Mouse (Mus musculus) embryonic facial prominence, embryonic 12.5 days (tissue): ENCODE results near the gene Chst8. TPM values are rescaled to one million over a fixed set of nuclear protein-coding genes. Genes with fewer than 3 reads are reported as not detected.

ENCODE experiments used
- ATAC-seq: fragments of 200-750 bp; cut with Nextera tagmentation; 2 replicates; pipeline ENCODE4 v1.8.0; 2017; ENCODE audit not compliant: insufficient number of reproducible peaks, insufficient read depth, low FRiP score, low TSS enrichment
- H3K27ac ChIP-seq: fragments of 300-500 bp; sonication (generic); 2 replicates; pipeline ENCODE4 v1.5.1; 2016; ENCODE audit warnings: mild to moderate bottlenecking
- H3K27me3 ChIP-seq: fragments of 300-500 bp; sonication (generic); 2 replicates; pipeline ENCODE4 v1.6.1; 2016; ENCODE audit warnings: mild to moderate bottlenecking, moderate library complexity
- H3K36me3 ChIP-seq: fragments of 300-500 bp; sonication (generic); 2 replicates; pipeline ENCODE4 v1.6.1; 2016; ENCODE audit warnings: mild to moderate bottlenecking
- H3K4me1 ChIP-seq: fragments of 300-500 bp; sonication (generic); 2 replicates; pipeline ENCODE4 v1.6.1; 2016
- H3K4me2 ChIP-seq: fragments of 300-500 bp; sonication (generic); replicated peaks from 2 replicates; pipeline ENCODE4 v1.6.1; 2016; ENCODE audit warnings: mild to moderate bottlenecking, moderate library complexity
- H3K4me3 ChIP-seq: fragments of 300-500 bp; sonication (generic); 2 replicates; pipeline ENCODE4 v1.5.1; 2016; ENCODE audit warnings: mild to moderate bottlenecking
- H3K9ac ChIP-seq: fragments of 300-500 bp; sonication (generic); 2 replicates; pipeline ENCODE4 v1.6.1; 2016; ENCODE audit warnings: mild to moderate bottlenecking, moderate library complexity
- H3K9me3 ChIP-seq: fragments of 300-500 bp; sonication (generic); 2 replicates; pipeline ENCODE4 v1.6.1; 2016; ENCODE audit warnings: mild to moderate bottlenecking, moderate library complexity
- WGBS: fragments of 180-500 bp; shearing (Covaris S2); methylation state at CpG from one replicate; pipeline ENCODE4 v1.1.7; 2016; 5-methylcytosine and 5-hydroxymethylcytosine counted together
- polyA plus RNA-seq: library from polyadenylated mRNA; unstranded; fragments of >200 nt; fragmentation: Nextera tagmentation; extraction: Ambion mirVana; gene quantifications from 2 replicates; pipeline ENCODE4 v1.2.1, GENCODE M21; 2016

The Chst8 gene
- polyA plus RNA-seq, 1 experiment from 2014 or later = 10.6 TPM

DNA sequence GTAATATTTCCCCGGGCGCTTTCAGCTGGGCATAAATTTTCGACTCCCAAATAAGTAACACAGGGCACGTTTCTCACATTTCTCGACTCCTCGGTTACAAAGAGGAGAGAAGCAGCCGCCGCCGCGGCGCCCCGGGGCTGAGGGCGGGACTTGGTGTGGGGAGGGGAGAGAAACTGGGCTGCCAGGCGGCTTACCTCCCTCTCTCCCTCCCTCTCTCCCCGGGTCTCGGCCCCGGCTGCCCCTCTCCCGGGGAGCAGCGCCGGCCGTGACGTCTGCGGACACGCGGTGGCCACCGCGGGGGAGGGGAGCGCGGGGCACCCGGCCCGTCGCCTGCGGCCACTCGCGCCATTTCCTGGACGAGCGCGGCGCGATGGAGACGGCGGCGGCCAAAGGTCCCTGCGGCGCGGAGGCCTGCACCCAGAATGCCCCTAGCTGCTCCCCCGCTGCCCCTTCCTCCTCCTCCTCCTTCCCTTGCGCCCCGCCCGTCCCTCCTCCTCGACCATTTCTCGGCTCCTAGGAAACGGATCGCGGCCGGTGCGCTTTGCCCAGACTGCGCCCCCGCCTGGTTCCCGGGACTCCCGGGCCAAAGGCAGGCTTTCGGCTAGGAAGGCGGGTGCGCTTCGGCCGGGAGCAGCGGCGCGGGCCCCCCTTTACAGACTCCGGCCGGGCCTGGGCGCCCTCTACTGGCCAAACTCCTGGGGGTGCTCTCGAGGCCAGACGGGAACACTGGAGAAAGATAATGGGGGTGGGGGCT lies 157.2 kb downstream of the Chst8 start:
- peaks cover 22% of the 10 kb centered on the region for H3K4me1 ChIP-seq

GRCm38 (mm10) chr7:34654441-34655085 lies 157.9 kb downstream of the Chst8 start:
- peak overlapping the region; percentile 95 for H3K9ac ChIP-seq
- no peaks in the 10 kb centered on the region for H3K27me3 ChIP-seq
- H3K9me3 ChIP-seq = no peaks in the 10 kb centered on the region
- ATAC-seq = peak; percentile 23
- peak overlapping the region; percentile 100 for H3K27ac ChIP-seq
- peaks cover 6% of the 10 kb centered on the region for H3K36me3 ChIP-seq
- peak overlapping the region; percentile 89 for H3K4me3 ChIP-seq
- peak overlapping the region; percentile 82 for H3K4me2 ChIP-seq
- peaks cover 22% of the 10 kb centered on the region for H3K4me1 ChIP-seq
- under 1% methylated on average over 59 of the region's 81 CpGs for WGBS

More for the DNA sequence above, 157.2 kb downstream of the Chst8 start:
- ATAC-seq = peak; percentile 50
- Histone ChIP-seq H3K4me3 (peak overlapping the region; percentile 89), H3K9ac (peak overlapping the region; percentile 95), H3K36me3 (no peaks in the 10 kb centered on the region), H3K27me3 (no peaks in the 10 kb centered on the region), H3K4me2 (peak overlapping the region; percentile 82), H3K27ac (peak overlapping the region; percentile 100), H3K9me3 (no peaks in the 10 kb centered on the region)
- under 1% methylated on average over 57 of the region's 74 CpGs for WGBS

GRCm38 (mm10) chr7:34653731-34654440 lies 158.6 kb downstream of the Chst8 start:
- no peaks in the 10 kb centered on the region for H3K9me3 ChIP-seq
- under 1% methylated on average over 55 of the region's 64 CpGs for WGBS
- peak overlapping the region; percentile 95 for H3K9ac ChIP-seq
- H3K4me1 ChIP-seq = peaks cover 22% of the 10 kb centered on the region
- H3K4me2 ChIP-seq = peak overlapping the region; percentile 82
- H3K4me3 ChIP-seq = peak overlapping the region; percentile 89
- H3K27me3 ChIP-seq = no peaks in the 10 kb centered on the region
- peak overlapping the region; percentile 100 for H3K27ac ChIP-seq
- peak; percentile 44 for ATAC-seq
- H3K36me3 ChIP-seq = peaks cover 13% of the 10 kb centered on the region

- Histone ChIP-seq H3K4me3 (peak overlapping the region; percentile 89), H3K9ac (peak overlapping the region; percentile 95), H3K4me1 (peaks cover 22% of the 10 kb centered on the region), H3K4me2 (peak overlapping the region; percentile 82), H3K36me3 (peaks cover 23% of the 10 kb centered on the region), H3K9me3 (no peaks in the 10 kb centered on the region), H3K27ac (peak overlapping the region; percentile 100), H3K27me3 (no peaks in the 10 kb centered on the region)
- ATAC-seq = no peak
- WGBS = 1% methylated on average over 48 of the region's 48 CpGs
These were observed 159.6 kb downstream of the Chst8 start for GRCm38 (mm10) chr7:34652751-34653502.

GRCm38 (mm10) chr7:34651381-34651780 lies 161.1 kb downstream of the Chst8 start:
- Histone ChIP-seq H3K9ac (peak overlapping the region; percentile 95), H3K4me1 (peaks cover 22% of the 10 kb centered on the region), H3K4me3 (peak overlapping the region; percentile 89), H3K4me2 (peak overlapping the region; percentile 82), H3K9me3 (no peaks in the 10 kb centered on the region), H3K27me3 (no peaks in the 10 kb centered on the region), H3K36me3 (peaks cover 38% of the 10 kb centered on the region), H3K27ac (peak overlapping the region; percentile 100)
- WGBS = 14% methylated on average over 2 of the region's 2 CpGs
- no peak for ATAC-seq

GRCm38 (mm10) chr7:34647052-34647451 lies 165.5 kb downstream of the Chst8 start:
- no peak for ATAC-seq
- no peak overlapping the region for H3K4me2 ChIP-seq
- H3K9ac ChIP-seq = no peak overlapping the region
- no peak overlapping the region for H3K27ac ChIP-seq
- H3K27me3 ChIP-seq = no peaks in the 10 kb centered on the region
- WGBS = 74% methylated on average over 9 of the region's 9 CpGs
- peaks cover 80% of the 10 kb centered on the region for H3K36me3 ChIP-seq
- no peak overlapping the region for H3K4me3 ChIP-seq
- peaks cover 17% of the 10 kb centered on the region for H3K4me1 ChIP-seq
- H3K9me3 ChIP-seq = no peaks in the 10 kb centered on the region

DNA sequence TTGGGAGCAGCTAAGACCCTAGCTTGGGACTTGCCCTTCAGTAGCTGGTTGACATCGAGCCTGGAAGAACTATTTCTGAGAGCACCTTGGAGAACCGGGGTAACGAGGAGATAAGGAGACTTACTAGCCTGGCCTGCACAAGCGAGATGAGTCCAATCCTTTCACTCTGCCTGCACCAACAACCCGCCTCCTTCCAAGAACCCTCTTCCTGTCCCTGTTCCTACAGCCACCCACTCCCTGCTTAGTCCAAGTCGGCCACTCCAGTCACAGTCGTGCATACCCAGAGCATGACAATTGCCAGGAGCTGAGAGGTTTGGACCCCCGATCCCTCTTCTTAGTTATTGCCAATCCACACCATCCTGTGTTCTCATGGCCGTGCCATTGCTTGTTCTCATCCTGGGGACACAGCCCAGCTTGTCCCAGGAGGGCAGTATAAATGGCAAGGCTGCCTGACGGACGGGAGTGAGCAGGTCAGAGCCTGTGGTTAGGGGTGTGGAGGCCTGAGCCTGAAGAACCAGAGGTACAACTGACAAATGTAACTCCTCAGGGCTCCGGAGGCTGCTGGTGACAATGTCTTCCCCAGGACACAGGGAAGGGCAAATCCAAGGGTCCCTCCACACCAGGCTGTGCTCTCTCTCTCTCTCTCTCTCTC lies 166.2 kb downstream of the Chst8 start:
- 86% methylated on average over 12 of the region's 12 CpGs for WGBS
- Histone ChIP-seq H3K4me3 (no peak overlapping the region), H3K9ac (no peak overlapping the region), H3K4me1 (peaks cover 9% of the 10 kb centered on the region), H3K9me3 (no peaks in the 10 kb centered on the region), H3K36me3 (peaks cover 88% of the 10 kb centered on the region), H3K27me3 (no peaks in the 10 kb centered on the region), H3K4me2 (no peak overlapping the region), H3K27ac (no peak overlapping the region)
- no peak for ATAC-seq

DNA sequence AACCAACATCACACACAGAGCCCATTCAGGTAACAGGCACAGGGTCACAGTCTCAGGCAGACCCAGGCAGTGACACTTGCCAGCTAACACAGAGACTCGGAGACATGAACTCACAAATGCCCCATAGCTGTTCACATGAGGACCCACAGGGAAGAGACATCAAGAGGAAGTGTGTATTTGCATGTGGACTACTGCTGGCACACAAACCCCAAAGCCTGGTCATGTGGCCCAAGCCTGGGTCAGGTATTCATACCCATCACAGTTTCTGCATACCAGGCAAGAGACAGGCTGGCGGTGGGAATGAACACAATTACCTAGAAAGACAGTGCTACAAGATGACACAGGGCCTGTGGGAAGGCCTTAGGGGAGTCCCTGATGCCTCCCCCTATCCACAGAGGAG lies 166.9 kb downstream of the Chst8 start:
- Histone ChIP-seq H3K9ac (no peak overlapping the region), H3K27ac (no peak overlapping the region), H3K4me2 (no peak overlapping the region), H3K4me1 (peaks cover 2% of the 10 kb centered on the region), H3K9me3 (no peaks in the 10 kb centered on the region), H3K36me3 (peaks cover 94% of the 10 kb centered on the region), H3K4me3 (no peak overlapping the region), H3K27me3 (no peaks in the 10 kb centered on the region)
- WGBS = 91% methylated on average over 2 of the region's 2 CpGs
- ATAC-seq = no peak

DNA sequence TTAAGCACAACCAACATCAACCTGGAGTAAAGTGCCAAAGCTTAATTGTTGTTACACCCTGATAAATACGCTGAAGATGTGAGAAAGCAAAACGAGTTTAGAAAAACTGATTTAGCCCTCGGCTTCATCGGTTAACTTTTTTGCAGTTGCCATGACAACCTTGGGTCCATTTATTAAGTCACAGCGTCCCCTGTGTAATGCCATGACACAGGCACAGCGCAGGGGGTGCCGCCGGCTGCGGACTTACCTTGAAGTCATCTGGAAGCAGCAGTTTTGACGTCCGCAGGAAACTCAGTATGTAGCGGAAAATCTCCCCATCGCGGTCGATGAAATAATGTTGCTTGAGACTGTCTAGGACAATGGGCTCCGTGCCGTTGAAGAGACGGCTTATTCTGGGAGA lies 167.9 kb downstream of the Chst8 start:
- Histone ChIP-seq H3K27ac (no peak overlapping the region), H3K27me3 (no peaks in the 10 kb centered on the region), H3K9me3 (no peaks in the 10 kb centered on the region), H3K4me2 (no peak overlapping the region), H3K9ac (no peak overlapping the region), H3K4me1 (no peaks in the 10 kb centered on the region), H3K36me3 (peaks cover 99% of the 10 kb centered on the region), H3K4me3 (no peak overlapping the region)
- WGBS = 84% methylated on average over 18 of the region's 18 CpGs
- ATAC-seq = no peak

GRCm38 (mm10) chr7:34643329-34643728 lies 169.2 kb downstream of the Chst8 start:
- WGBS = 68% methylated on average over 6 of the region's 6 CpGs
- no peak for ATAC-seq
- no peak overlapping the region for H3K4me3 ChIP-seq
- no peaks in the 10 kb centered on the region for H3K27me3 ChIP-seq
- peaks cover 99% of the 10 kb centered on the region for H3K36me3 ChIP-seq
- H3K9ac ChIP-seq = no peak overlapping the region
- H3K4me1 ChIP-seq = no peaks in the 10 kb centered on the region
- no peak overlapping the region for H3K4me2 ChIP-seq
- H3K9me3 ChIP-seq = no peaks in the 10 kb centered on the region
- no peak overlapping the region for H3K27ac ChIP-seq

DNA sequence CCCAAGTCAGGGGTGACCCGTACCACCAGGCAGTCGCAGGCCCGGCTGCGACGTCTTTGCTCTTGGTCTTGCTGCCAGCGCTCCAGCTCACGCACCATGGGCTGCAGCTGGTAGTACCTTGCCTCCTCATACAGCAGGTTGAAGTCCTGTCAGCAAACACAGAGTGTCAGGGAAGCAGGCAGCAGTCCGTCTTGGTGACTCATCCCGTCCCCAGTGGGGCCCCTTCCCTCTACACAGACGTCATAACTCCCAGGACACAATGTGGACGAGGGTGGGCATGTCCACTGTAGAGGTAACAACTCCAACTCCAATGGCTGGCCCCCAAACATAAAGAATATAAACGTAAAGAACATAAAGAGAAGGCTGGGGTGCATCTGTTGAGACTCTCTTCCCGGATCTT lies 170.5 kb downstream of the Chst8 start:
- no peak overlapping the region for H3K4me3 ChIP-seq
- H3K4me2 ChIP-seq = no peak overlapping the region
- peaks cover 85% of the 10 kb centered on the region for H3K36me3 ChIP-seq
- ATAC-seq = no peak
- no peaks in the 10 kb centered on the region for H3K27me3 ChIP-seq
- H3K9me3 ChIP-seq = no peaks in the 10 kb centered on the region
- H3K27ac ChIP-seq = no peak overlapping the region
- no peaks in the 10 kb centered on the region for H3K4me1 ChIP-seq
- no peak overlapping the region for H3K9ac ChIP-seq
- WGBS = 88% methylated on average over 13 of the region's 13 CpGs
